Mouse (Mus musculus) cerebellum, adult 2 months (tissue): ENCODE measurements at regions not wholly inside any gene's neighbourhood (a gene's known extent, or its start where the extent isn't known, plus 50 kb on each side); places are given as distances from the start of the nearest gene placed in this dataset.

ENCODE experiments used
- CTCF ChIP-seq: fragments of 200-500 bp; IDR thresholded peaks from 2 replicates; pipeline ENCODE4 v1.5.1; 2011; ENCODE audit warnings: low read depth, mild to moderate bottlenecking, control low read depth, low read length, moderate library complexity, borderline replicate concordance; ENCODE audit not compliant: insufficient read depth
- POLR2A ChIP-seq: fragments of 200-500 bp; IDR thresholded peaks from 2 replicates; pipeline ENCODE4 v1.6.1; 2011; ENCODE audit warnings: low read length, control low read depth, borderline replicate concordance; ENCODE audit not compliant: insufficient read depth

DNA sequence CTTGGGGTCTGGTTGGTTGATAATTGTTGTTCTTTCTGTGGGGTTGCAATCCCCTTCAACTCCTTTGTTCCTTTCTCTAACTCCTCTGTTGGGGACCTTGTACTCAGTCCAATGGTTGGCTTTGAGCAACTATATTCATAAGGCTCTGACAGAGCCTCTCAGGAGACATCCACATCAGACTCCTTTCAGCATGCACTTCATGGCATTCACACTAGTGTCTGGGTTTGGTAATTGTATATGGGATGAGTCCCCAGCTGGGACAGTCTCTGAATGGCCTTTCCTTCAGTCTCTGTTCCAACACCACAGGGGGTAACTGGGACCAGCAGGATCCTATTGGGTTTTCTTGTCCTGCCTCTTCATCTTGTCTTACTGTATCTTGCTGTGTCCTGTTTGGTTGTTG, 303.5 kb upstream of the Tmprss15 start:
- TF ChIP-seq CTCF = no peak
- no peak for TF ChIP-seq POLR2A
